Mouse (Mus musculus): ENCODE results near the gene Ndufa8. TPM values are rescaled to one million over a fixed set of nuclear protein-coding genes. Genes with fewer than 3 reads are reported as not detected.
A peak's percentile ranks its signal among the peaks of the same experiment; 100 is the strongest.

Ndufa8 gene
- total RNA-seq, 2 experiments from 2014 or later: 205 to 220 TPM

DNA sequence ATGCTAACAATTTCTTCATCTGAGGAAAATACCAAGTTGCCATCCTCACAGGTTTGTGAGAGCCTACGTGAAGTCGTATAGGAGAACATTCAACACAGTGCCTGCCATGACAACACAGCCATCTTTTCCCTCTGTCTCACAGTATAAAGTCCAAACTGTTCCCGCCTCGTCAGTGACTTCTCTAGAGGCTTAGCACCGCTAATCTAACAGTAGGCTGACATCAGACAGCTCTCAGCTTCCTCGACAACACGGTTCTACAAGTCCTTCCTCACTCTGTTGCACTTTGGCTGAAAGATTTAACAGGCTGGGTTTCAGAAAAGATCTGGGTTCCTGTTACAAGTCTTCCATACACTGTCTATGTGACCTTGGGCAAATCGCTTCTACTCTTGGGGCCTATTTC is 1.0 kb downstream of the Ndufa8 start:
- DNase-seq: no peak

DNA sequence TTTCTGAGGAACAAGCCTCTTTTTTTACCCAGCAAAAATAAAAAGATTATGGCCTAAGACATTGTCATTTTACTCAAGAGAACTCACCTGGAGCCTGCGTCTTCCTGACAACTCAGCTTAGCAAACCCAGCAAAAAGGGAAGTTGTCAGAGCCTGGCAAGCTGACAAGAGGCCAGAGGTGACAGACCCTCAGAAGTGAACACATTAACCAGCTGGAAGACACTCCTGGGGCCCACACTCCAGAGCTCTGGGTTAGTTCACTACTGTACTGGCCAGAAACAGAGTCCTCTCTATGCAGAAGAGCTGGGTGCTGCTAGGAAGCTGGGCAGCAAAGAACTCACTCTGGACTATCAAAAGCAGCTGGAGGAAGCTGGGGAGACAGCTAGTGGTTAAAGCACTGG is 8.3 kb downstream of the Ndufa8 start:
- DNase-seq: no peak

DNA sequence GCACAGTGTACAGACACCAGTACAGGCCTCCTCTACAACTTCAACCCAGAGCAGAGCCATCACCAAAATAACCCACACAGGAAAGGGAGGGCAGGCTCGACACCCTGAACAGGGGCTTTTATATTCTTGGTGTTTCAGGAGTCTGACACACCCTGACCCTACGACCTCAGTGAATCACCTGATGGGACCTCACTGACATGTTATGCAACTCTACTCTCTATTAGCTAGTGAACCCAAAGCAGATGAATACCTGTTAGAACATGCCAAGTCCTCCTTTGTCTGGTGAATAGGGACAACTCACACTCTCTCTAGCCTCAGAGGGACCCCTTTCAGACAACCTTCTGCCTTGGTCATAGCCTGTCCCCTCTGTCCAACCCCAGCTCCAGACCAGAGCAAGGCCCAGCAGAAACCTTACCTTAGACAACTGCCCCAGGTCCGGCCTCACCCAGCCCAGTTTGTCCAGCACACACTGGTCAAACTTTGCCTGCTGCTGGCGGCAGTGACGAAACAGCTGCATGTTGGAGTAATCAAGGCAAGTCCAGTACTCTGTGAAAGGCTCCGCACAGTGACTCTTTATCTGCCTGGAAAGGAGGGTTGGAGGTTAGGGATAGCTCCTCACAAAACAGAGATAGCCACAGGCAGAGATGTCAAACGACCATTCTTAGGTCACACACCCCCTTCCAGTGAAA is 9.8 kb downstream of the Ndufa8 start:
- DNase-seq: no peak

DNA sequence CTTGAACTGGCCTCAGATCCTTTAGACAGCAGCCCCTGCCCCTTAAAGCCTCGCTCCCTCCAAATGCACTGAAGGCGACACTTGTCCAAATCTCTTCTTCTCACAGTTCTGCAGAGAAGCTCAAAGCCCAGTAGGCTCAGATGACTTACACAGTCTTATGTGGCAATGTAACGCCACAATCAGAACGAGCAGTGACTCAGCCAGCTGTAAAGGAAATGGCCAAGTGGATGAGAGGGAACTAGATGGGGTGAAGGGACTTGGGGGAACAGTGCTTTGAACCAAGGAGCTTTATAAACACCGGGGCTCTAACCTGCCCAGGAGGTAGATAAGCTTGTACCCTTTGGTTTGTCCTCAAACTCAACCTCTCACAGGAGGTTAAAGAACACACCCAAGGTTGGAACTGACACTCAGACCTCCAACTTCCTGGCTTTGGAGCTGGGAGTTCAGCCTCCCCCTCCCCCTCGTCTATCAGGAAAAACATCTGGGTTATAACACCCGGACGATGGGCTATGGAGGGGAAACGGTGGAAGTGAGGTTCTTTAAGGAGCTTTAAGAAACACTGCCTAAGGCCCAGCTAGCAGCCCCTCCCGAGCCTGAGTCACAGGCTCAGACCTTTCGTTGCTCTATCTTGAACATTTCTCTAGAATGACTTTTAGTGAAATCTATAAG is 13.7 kb downstream of the Ndufa8 start:
- no peak for DNase-seq

DNA sequence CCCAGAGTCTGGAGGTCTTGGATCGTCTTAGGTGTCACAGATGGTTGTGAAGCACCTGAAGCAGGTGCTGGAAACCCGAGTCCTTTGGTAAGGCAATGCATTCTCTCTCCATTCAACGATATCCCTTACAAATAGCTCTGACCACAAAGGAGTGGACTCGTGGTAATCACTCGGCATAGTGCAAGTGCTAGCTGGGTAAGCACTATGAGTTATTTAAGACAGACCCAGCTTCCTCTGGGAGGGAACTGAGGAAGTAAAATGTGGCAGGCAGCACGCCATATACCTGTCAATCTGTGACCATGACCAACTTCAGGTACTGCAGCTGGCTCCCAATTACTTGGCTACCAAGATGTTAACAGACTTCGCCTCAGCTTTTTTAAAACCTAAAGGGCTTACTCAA is 14.3 kb downstream of the Ndufa8 start:
- no peak for DNase-seq

DNA sequence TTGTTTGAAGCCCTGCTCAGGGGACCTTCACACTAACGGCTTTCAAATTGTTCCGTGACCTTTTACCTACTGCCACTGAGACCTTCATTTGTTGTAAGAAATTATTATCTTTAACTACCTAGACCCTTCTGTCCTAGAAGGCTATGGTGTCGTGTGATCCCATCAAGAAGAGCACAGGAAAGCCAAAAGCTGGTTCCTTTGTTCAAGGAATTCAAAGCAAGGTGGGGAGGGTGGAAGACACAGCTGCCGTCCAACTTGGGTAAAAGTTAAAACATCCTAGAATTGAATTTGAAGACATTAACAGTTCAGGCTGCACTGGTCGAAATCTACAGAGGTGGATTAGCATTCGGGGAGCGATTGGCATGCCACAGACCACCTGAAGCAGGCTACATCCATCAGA is 15.2 kb downstream of the Ndufa8 start:
- no peak for DNase-seq

DNA sequence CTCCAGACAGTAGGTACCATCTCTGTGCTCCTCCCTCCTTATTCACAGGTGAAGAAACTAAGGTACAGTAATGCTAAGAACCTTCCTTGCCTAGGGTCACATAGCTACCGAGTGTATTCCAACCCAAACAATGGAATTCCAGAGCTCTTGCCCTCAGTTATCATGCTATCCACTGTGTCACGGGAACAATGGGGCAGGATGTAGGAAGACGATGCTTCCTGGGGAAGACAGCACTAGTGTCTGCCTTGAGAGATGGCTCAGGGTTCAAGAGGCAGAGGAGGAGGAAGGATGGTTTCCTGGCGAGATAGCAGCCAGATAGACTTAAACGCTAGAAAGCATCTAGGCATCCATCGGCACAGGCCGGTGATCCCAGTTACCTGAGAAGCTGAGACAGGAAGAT is 16.3 kb downstream of the Ndufa8 start:
- peak; percentile 9 to 23 for DNase-seq

DNA sequence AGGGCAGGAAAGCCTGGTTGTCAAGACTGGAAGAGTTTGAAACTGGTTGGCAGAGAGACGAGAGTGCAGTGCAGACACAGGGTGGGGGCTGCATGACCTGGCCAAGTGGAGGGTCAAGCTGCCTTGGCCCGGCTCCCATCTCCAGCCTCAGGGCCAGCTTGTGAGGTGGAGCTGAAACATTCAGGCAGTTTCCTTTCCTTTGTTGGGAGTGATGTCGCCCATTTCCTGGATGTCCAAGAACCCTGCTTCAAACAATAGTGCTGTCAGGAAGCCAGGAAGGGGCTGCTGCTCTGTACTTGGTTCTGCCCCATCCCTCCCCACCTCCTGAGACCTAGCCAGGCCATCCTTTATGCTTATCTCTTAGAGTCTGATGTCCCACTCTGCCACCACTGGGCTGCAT is 25.9 kb downstream of the Ndufa8 start:
- DNase-seq: peak; percentile 63 to 74

DNA sequence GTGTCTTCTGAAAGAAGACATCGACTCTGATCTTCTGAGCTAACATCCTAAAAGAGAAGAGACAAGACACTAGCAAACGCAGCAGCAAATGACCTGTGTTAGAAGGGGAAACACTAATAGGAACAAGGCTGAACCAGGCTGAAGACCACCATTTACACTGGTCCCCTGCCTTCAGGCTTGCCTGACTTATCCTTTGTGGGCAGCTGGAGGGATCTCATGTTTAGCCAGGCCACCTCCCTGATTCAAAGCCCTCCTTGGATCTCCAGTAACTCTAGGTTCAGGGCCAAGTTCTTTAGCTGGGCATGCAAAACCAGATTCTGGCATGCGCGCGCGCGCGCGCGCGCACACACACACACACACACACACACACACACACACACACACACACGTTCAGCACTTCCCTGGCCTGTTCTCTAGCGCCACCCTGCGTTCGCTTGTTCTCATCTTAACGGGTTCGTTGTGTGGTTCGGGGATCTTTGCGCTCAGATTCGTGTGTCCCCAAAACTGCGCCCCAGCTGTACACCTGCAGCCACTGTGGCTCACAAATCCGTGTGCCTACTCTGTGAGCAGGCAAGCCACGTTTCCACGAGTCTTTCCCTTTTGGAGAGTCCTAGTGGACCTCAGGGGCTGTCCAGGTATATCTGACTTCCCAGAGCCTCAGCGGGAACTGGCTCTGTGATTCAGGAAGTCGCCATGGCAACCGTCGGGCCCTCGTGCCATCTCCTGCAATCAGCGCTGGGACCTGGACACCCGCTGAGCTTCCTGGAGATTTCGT is 27.6 kb downstream of the Ndufa8 start:
- DNase-seq: peak; percentile 80 to 83

DNA sequence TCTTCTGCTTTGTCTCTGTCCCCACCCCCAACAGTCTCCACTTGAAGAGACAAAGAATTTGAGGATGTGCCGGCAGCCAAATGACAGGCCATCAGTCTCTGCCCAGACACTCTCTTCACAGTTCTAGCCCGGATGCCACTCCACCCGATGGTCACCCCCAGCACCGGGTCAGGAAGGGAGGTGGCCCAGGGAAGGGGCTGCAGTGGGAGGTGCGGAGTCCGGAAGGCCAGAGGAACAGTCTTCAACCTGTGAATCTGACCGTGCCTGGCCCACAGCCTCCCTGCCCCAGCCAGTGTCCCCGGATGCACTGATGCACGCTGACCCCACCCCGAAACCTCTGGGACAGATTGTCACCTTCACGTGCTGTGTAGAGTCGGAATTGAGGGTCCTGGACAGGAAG is 36.2 kb downstream of the Ndufa8 start:
- DNase-seq: peak; percentile 59 to 62

DNA sequence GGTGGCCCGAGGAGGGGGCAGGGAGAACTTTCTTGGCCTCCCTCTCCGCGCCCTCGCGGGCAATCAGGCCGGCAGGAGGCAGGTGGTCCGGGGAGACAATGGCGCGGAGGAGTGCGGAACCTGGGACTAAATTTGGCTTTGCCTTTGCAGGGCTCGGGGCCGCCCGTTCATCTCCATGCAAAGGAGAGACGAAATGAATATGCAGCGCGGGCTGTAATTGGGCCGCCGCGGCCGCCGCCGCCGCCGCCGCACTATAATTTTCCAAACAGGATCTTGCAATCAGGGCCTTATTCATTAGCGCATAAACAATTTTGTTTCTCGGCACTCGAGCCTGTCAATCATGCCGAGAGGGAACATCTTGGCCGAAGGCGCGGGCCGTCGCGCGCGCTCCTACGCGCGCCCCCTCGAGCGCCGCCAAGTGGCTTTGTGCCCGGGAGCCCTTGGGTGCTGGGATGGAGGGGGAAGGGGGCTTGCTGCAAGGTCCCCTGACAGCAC is 37.8 kb downstream of the Ndufa8 start:
- peak in 1 of 2 experiments; percentile 16 for DNase-seq

DNA sequence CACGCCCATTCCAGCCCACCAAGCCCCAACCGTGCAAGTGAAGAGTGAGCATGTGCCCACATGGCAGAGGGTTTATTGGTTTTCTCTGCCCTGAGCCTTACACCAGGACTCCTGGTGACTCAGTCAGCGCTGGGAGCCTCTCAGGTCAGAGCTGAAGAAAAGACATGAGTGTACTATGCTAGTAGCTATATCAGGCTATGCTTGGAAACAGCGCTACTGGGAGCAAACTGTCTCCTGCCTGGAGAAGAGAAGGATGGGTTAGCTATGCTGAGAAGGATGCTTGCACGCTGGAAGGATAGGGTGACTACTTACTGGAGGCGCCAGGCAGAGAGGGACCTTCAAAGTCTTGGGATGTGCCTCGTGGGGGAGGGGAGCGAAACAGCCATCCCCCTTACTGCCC is 38.6 kb downstream of the Ndufa8 start:
- DNase-seq: no peak

DNA sequence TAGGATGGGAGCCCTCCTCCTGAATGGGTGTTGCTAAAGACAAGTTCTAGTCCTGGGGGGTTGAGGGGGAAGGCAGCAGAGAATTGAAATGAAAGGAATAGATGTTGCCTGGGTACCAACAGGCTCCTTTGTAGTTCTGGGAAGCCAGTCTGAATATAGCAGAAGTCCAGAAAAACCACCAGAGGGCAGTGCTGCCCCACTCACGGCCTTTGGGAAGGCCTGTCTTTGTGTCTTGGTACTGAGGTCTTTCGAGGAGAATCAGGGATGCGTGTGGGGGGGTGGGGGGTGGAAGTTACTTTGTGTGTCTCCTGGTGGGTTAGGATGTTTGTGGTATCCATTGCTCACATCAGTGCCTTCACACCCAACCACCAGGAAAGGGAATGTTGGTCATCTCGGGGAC is 39.8 kb downstream of the Ndufa8 start:
- DNase-seq: peak; percentile 71 to 84

DNA sequence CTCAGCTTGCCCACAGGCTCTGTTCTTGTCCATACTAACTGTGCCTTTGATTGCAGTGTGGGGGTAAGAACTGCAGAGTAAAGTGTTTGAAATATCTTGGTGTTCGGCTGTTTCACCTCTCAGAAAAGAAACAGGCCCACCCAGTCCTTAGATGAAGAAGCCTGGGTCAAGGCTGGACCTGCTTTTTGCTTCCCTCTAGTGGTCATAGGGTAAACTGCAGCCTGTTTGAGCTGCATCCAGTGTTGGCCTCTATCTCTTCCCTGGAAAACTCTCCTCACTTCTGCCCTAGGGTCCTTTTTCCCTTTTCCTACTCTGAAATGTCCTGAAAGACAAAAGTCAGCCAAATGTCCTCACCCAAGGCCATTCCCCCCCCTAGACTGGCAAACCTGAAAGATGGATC is 41.1 kb downstream of the Ndufa8 start:
- DNase-seq: peak; percentile 26 to 62

DNA sequence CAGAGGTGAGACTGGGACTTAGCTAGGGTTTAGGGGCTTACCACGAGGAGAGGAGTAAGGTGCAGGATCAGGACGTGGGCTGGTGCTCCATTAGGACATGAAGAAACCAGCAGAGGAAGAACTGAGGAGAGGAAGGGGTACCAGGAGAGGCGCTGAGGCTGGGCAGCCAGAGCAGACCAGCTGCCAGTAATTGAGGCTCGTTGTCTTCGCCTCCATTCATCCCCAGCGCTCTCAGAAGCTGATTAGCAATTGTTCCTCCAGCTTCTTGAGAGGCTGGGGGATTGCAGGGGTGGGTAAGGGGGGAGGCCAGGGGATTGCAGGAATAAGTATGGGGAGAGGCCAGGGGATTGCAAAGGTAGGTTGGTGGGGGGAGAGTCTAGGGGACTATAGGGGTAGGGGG is 47.0 kb downstream of the Ndufa8 start:
- DNase-seq: no peak

DNA sequence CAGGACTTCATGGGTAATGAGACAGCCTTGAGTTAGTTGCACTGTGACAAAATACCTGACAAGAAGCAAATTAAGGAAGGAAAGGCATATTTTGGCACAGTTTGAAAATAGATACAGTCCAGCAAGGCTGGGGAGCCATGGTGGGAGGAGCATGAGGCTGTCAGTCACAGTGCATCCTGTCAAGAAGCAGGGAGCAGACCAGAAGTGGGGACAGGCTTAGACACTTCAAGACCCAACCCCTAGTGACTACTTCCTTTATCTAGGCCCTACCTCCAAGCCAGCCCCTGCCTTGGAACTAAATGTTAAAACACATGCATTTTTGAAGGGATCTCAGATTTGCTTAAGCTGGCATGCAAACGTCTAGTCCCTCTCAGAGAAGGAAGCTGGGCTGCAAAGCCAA is 48.8 kb downstream of the Ndufa8 start:
- DNase-seq: no peak

DNA sequence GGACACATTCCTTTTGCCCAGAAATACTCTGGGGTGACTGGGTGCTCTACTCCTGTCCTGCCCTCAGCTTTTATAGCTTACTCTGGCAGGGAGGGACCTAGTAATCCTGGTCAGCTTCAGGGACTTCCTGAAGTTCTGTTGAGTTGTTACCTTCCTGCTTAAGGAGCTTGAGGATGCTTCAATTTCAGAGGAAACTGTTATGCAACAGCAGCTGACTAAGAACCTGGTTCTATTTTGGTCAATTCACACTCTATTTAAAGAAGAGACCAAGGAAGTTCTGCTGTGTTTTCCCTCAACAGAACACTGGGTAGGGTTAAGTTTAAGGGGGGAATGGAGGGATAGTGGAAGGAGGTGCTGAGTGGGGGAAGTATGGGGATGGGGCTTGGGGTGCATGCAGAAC is 50.0 kb downstream of the Ndufa8 start:
- DNase-seq: no peak

DNA sequence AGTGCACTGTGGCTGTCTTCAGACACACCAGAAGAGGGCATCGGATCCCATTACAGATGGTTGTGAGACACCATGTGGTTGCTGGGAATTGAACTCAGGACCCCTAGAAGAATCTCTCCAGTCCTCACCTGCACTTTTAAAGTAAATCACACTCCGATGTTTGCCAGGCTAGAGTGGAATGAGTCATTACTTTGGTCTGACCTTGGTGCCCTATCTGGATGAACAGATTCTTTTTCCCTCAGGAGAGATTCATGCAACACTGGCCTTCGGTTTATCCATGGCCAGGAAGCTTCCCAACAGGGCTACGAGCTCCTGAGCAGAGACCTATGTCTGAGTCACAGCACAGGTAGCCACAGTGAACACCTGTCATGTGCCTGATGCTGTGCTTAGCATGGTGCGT is 50.8 kb downstream of the Ndufa8 start:
- DNase-seq: no peak

DNA sequence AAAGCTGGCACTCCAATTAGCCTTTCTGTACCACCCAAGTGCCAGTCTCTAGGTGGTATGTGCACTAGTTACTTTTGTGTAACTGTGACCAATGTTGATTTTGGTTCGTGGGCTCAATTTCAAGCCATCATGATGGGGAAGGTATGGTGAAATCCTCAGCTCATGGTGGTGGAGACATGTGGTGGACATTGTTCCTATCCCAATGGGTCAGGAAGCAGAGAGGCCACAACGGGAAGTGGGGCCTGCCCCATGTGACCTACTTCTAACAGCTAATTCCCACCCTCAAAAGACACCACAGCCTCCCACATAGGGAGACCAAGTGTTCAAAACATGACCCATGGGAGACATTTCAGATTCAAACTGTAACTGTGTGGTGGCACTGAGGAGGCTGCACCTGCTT is 52.5 kb downstream of the Ndufa8 start:
- no peak for DNase-seq

DNA sequence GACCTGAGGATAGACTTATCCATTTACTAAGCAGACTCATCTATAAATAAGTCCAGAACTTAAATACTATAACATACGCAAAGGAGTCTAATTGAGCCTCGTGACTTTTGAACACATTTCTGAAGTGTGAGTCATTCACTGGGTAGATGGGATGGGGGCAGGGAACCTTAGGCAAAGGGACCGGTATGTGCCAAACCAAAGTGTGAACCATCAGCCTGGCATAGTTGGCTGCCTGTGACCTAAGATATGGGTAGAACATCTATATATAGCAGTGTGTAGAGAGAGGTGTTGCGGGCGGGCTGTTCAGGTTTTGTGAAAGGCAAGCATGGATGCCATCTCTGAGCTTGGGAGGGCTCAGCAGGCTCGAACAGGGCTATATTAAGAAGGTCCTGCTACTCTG is 54.9 kb downstream of the Ndufa8 start:
- DNase-seq: no peak

DNA sequence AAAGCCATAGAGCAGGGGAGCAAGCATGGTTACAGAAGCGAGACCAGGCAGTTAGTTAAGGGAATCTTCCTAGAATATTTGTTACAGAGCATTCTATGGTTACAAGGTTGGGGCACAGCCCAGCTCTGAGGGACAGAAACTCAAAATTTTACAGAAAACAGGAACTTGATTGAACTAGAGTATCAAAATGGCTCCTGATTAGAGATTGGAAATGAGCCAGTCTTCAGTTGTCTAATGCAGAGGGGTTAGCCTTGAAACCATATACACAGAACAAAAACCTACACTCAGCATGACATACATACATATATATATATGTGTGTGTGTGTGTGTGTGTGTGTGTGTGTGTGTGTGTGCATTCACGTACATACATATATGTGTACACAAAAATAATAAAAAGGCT is 55.7 kb downstream of the Ndufa8 start:
- DNase-seq: no peak

DNA sequence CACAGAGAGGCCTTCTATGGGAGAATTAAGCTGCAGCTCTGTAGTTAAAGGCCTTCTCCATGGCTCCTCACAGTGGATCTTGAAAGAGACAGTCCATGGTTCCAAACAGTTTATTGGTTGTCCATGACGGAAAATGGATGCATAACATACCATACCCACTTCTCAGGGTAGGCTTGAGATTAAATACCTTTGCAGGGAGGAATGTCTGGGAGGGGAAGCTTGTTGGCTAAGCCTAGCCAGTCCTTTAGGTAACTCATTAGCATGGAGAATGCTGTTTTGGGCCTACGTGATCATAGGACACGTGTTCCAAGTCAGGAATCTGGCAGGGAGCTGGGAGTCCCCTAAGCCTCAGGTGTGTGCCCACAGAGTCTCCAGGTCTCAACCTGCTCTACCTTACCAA is 56.9 kb downstream of the Ndufa8 start:
- DNase-seq: no peak

Data from adrenal gland, postnatal 36 days (tissue).